Mouse (Mus musculus): ENCODE measurements around the gene Dvl1.

Gene Dvl1

GRCm38 (mm10) chr4:155840076-155841002, 6.9 kb upstream of the Dvl1 start:
- DNase-seq (ENCODE audit: low read depth, low spot score), result no peak

GRCm38 (mm10) chr4:155841003-155841454, 6.2 kb upstream of the Dvl1 start:
- DNase-seq (ENCODE audit: low read depth, low spot score), result peak; percentile 98

GRCm38 (mm10) chr4:155841651-155842270, 5.4 kb upstream of the Dvl1 start:
- DNase-seq (ENCODE audit: low read depth, low spot score), result no peak

GRCm38 (mm10) chr4:155843231-155843630, 4.0 kb upstream of the Dvl1 start:
- DNase-seq (ENCODE audit: low read depth, low spot score), result no peak

GRCm38 (mm10) chr4:155847591-155848352, 570 bp downstream of the Dvl1 start:
- DNase-seq (ENCODE audit: low read depth, low spot score), result peak; percentile 45

GRCm38 (mm10) chr4:155848434-155849095, 1.4 kb downstream of the Dvl1 start:
- no peak for DNase-seq (ENCODE audit: low read depth, low spot score)

- DNase-seq (ENCODE audit: low read depth, low spot score), result no peak
These were observed 2.2 kb downstream of the Dvl1 start for GRCm38 (mm10) chr4:155849391-155849790.

GRCm38 (mm10) chr4:155849792-155850451, 2.7 kb downstream of the Dvl1 start:
- DNase-seq (ENCODE audit: low read depth, low spot score), result no peak

- no peak for DNase-seq (ENCODE audit: low read depth, low spot score)
These were observed 4.2 kb downstream of the Dvl1 start for GRCm38 (mm10) chr4:155851368-155851767.

- no peak for DNase-seq (ENCODE audit: low read depth, low spot score)
These were observed 4.8 kb downstream of the Dvl1 start for GRCm38 (mm10) chr4:155851951-155852411.

GRCm38 (mm10) chr4:155853421-155853820, 6.2 kb downstream of the Dvl1 start:
- no peak for DNase-seq (ENCODE audit: low read depth, low spot score)

GRCm38 (mm10) chr4:155854991-155855390, 7.8 kb downstream of the Dvl1 start:
- no peak for DNase-seq (ENCODE audit: low read depth, low spot score)

GRCm38 (mm10) chr4:155856071-155856470, 8.9 kb downstream of the Dvl1 start:
- DNase-seq (ENCODE audit: low read depth, low spot score), result no peak

- DNase-seq (ENCODE audit: low read depth, low spot score), result no peak
These were observed 9.7 kb downstream of the Dvl1 start for GRCm38 (mm10) chr4:155856881-155857280.

GRCm38 (mm10) chr4:155859318-155859717, 12.1 kb downstream of the Dvl1 start:
- DNase-seq (ENCODE audit: low read depth, low spot score), result peak; percentile 84

- DNase-seq (ENCODE audit: low read depth, low spot score), result no peak
These were observed 14.6 kb downstream of the Dvl1 start for GRCm38 (mm10) chr4:155861787-155862186.

- DNase-seq (ENCODE audit: low read depth, low spot score), result no peak
These were observed 15.8 kb downstream of the Dvl1 start, which contains the start of gene Tas1r3 for GRCm38 (mm10) chr4:155863001-155863400. Gene Tas1r3, minus strand, starts transcription at chr4:155863362.

- DNase-seq (ENCODE audit: low read depth, low spot score), result no peak
These were observed 21.6 kb downstream of the Dvl1 start for GRCm38 (mm10) chr4:155868614-155869298.

GRCm38 (mm10) chr4:155869317-155870033, 22.3 kb downstream of the Dvl1 start, which contains the start of the genes Cptp and Ints11:
Gene Cptp, minus strand, starts transcription at chr4:155869440.
Gene Ints11, plus strand, starts transcription at chr4:155869546.
- peak; percentile 96 for DNase-seq (ENCODE audit: low read depth, low spot score)
